Mouse (Mus musculus) spleen, postnatal 0 days (tissue): Measurements from ENCODE around the gene Hoxa7. TPM values are rescaled to one million over a fixed set of nuclear protein-coding genes. Genes with fewer than 3 reads are reported as not detected.

Experiments
- microRNA counts: library from miRNA; unstranded; fragments of <30 nt; microRNA quantifications from one replicate; lab custom pipeline; 2015
- polyA plus RNA-seq: library from polyadenylated mRNA; unstranded; fragments of >200 nt; fragmentation: Nextera tagmentation; extraction: Ambion mirVana; gene quantifications from 2 replicates; pipeline ENCODE4 v1.2.1, GENCODE M21; 2015

Gene Hoxa7
- polyA plus RNA-seq: 1.4 and 2.5 TPM in 2 replicates

DNA sequence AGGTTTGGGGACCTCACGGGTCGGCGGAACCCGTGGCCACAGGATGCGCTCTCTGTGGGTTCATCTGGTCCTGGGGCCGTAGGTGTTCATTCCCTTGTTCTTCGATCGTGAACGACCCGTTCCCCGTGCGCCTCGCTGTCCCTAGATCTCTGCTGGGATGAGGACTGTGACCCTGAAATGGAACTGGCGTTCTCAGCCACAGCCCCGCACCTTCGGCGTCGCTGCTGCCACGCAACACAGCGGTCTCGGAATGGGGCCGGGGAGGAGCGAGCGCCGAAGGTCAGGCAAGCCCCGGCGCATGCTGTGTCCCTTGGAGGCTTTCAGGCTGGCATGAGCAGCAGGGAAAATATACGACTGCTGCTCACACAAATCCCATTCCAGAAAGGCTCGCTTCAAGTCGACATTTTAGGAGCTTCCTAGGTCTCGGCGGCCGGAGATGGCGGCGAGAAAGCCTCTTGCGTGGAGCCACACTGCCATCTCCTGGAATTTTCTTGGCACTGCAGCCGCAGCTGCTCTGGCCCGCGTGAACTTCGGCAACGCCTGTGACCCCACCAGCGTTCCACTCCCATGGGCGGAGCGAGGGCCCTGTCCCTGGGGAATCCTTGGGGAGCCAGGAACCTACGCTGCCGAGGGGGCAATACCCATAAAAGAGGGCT is at the start of gene Hoxa7:
Gene Hoxa7 (minus strand): TSS at position 518 of the 656 bp plus-strand sequence.

DNA sequence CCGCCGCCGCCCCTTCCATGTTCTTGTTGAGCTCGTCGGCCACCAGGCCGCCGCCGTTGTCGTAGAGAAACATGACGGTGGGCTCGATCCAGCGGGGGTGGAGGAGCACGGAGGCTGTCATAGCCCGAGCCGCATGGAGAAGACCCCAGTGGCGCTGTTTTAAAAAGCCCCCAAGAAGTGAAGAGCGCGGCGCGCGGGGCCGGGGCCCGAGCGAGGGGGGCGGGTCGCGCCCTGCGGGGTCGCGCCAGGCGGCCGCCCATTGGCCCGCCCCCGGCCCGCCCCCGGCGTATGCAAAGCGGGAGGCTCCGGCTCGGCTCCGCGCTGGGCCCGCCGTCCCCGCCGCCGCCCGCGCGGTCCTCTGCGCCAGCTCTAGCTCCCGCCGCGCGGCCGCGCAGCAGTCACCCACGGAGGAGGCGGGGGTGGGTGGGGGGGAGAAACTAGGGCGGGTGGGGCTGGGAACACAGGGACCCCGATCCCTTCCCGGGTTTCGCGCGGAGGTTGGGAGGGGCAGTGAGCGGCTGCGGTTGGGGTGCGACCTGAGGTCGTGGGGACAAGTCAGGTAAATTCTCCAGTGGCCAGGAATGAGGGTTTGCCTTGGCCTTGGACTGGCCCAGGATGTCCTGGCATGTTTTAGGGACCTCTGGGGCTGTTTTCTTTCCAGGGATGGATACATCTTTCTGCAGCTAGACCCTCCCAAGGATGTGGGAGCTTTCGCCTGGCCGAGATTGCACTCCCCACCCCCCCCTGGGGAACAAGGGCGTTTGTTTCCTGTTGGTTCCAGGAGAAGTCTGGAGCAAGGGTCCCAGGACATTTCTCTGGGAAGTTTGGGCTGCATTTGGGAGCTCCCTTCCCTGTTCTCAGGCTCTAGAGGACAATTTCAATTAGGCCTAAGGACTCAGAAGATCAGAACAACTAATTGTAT is 39.3 kb upstream of the Hoxa7 start, which contains the start of gene Hoxa13:
Gene Hoxa13 (minus strand): TSS at position 227 of the 922 bp plus-strand sequence.

DNA sequence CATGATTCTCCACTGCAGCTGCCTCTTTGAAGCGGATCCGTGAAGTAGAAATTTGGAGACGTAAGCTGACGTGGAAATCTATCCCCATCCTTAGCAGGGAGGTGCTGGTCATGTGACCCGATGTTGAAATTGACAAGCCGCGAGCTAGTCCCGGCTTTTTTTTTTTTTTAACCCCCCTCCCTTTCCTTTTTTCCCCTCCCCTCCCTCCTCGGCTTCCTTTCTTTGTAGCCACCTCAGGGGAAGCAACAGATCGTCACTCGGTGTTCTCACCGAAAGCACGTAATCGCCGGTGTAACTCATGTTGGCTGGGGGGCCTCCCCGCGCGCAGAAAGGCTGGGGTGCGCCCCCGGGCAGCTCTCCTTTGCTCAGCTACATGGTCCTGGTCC is 24.1 kb upstream of the Hoxa7 start, which contains the start of gene Hoxa11:
Gene Hoxa11 (minus strand): TSS at position 54 of the 386 bp plus-strand sequence.

DNA sequence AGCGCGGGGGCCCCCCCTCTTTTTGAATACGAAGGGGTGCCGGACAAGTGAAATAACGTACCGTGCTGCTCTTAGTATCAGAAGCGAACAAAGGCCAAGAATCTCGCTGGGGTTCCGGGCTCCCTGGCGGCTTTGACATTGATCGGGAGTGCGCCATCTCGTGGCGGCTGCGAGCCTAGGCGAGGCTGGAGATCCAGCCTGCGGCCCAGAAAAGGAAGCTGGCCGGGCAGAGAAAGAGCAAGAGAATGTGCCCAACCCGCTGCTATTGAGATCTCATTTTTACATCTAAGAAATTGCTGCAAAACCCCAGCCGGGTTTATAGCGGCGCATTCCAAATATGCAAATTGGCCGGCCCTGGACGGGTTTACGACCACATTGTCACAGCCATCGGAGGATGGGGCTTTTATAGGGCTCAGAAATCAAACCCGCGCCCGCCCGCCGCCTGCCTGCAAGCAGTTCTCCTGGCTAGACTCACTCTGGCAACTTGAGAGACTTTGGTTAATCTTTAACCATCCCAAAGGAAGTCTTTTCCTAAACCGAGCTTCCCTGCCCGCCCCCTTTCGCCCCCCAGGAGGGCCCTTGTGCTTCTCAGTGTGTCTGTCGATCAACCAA is 18.8 kb upstream of the Hoxa7 start, which contains the start of gene Hoxa10:
Gene Hoxa10 (minus strand): TSS at position 466 of the 612 bp plus-strand sequence.

GRCm38 (mm10) chr6:52230516-52231165 is 9.0 kb upstream of the Hoxa7 start, which contains the start of gene Hoxa9:
Gene Hoxa9, minus strand, starts transcription at chr6:52231089.

DNA sequence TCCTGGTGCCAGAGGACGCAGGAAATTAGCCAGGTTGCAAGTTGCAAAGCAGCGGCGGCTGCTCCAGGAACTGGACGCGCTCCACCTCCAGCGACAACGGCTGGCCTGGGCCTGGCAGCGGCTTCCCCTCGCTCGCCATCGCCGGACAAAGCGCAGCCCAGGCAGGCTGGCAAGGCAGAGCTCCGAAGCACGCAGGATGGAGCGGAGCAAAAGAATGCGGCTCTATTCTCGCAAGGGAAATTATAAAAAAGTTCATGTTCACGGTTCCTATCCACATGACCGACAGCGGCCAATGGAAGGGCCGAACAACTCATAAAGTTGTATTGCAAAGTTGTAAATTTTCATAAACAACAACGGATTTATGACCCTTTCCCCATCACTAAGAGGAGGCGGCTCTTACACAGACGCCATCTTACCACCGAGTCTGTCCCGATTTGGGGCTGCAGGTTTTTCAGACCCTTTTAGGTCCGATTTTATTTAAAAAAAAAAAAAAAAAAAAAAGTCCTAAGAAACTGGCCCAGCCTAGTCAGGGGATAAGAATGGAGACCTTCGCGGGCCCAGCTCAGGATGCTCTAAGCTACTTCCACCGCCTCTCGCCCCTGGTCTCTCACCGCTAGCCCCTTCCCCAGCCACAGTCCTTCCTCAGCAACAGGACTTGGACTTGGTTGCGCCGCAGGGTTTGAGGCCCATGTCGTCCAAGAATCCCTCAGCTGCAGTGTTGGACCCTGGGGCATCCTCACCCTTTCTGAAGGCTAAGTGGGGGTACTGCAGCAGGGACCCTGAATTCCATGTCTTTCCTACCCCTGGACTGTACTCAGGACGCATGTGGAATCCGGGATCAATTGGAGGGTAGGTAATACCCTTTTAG is 8.3 kb downstream of the Hoxa7 start, which contains the start of the genes Hoxa3 and Gm28308:
Gene Hoxa3 (minus strand): TSS at position 218 of the 868 bp plus-strand sequence.
Gene Gm28308 (minus strand): TSS at position 221 of the 868 bp plus-strand sequence.

GRCm38 (mm10) chr6:52208072-52208867 is 13.4 kb downstream of the Hoxa7 start, which contains the start of gene Hoxa6:
Gene Hoxa6, minus strand, starts transcription at chr6:52208722.

DNA sequence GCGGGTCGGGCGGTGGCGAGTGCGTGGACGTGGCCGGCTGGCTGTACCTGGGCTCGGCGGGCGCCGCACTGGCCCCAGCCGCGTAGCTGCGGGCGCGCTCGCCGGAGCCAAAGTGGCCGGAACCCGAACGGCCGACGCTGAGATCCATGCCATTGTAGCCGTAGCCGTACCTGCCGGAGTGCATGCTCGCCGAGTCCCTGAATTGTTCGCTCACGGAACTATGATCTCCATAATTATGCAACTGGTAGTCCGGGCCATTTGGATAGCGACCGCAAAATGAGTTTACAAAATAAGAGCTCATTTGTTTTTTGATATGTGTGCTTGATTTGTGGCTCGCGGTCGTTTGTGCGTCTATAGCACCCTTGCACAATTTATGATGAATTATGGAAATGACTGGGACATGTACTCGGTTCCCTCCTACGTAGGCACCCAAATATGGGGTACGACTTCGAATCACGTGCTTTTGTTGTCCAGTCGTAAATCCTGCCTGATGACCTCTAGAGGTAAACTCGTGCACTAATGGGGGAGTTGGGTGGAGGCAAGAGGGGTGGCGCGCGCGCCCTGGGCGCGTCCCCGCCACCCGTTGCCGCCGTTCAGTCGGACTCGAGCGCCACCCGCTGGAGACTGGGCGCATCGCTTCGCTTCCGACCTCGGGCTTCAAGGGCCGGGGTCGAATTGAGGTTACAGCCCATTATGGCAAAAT is 17.5 kb downstream of the Hoxa7 start, which contains the start of gene Hoxa5:
Gene Hoxa5 (minus strand): TSS at position 538 of the 703 bp plus-strand sequence.

GRCm38 (mm10) chr6:52190906-52191810 is 30.5 kb downstream of the Hoxa7 start, which contains the start of gene Hoxa4:
Gene Hoxa4, minus strand, starts transcription at chr6:52191753.

DNA sequence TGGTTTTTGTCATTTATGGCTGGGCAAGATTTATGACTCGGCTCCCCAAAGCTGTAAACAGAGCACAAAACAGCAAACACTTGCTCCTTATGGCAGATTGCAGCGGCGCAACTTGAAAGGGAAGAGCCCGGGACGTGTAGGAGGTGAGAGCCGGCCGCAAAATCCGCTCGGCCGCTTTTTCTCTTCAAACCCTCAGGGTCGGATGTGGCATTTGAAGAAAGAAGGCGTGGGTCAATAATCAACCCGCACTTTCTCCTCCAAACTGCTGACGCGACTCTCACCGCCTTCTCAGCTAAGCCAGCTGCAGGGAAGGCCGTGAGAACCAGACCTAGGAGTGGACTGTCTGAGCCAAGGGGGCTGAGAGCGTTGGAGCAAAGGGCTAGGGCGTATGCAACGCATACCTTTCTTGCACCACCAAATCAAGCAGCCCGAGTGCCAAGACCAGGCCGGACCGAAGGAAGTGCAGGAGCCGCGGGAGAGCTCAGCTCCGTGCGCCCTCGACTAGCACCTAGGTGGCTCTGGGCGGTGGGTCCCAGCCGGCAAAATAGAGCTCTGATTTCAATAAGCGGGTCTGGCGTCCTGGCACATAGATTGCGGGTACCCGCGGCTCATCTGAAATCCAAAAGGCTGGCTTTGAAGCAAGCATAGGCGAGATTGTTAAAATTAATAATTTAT is 44.5 kb downstream of the Hoxa7 start, which contains the start of gene 5730596B20Rik:
Gene 5730596B20Rik (plus strand): TSS at position 438 of the 675 bp plus-strand sequence.

DNA sequence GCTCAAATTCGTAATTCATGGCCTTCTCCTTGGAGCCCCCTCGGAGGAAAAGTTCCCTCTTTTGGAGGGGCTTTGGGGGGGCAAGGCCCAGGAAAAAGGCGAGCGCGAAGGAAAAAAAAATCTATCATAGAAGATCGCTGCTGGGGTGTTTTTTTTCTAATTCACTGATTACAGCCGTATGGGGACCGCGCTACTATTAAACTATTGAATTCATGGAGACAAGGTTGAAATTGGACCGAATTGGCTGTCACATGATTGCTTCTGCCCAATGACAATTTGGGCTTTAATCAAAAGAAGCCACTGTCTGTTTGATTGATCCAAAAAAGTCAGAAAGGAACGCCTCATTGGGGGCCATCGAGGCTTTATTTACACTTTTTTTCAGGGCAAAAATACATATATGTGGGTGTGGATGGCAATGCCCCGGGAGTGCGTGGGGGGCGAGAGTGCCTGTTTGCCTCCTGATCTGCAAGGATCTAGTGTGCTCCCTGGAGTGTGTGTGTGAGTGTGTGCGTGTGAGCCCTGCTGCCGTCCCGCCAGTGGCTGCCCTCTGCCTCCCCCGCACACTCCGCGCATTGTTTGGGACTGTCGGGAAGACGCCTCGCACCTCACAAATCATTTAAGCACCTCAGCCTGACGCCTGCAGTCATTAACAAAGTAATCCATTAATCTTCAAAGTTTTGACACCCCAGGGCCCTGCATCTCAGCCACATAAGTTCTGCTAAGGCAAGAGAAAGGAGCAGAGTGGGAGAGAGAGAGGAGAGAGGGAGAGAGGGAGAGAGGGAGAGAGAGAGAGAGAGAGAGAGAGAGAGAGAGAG is 56.8 kb downstream of the Hoxa7 start, which contains the start of gene Hoxa2:
Gene Hoxa2 (minus strand): TSS at position 206 of the 815 bp plus-strand sequence.

MicroRNAs within 50 kb of the gene (microRNA counts, 519-probe panel; counts per million panel counts)
- 88.3 counts per million for microRNA mmu-miR-196b (lab: Ali Mortazavi, UCI)

Other genes starting within 250 kb of the Hoxa7 start
- 33.6 and 44.8 TPM in 2 replicates for gene Skap2, start 209.3 kb downstream of the Hoxa7 start, polyA plus RNA-seq
- 0.17 and 0.32 TPM in 2 replicates for gene Hoxa1, start 63.5 kb downstream of the Hoxa7 start, polyA plus RNA-seq
- 0.43 and 0.64 TPM in 2 replicates for gene Hoxa2, start 57.0 kb downstream of the Hoxa7 start, polyA plus RNA-seq
- gene 5730596B20Rik, start 44.4 kb downstream of the Hoxa7 start, polyA plus RNA-seq: 0.11 and 0.13 TPM in 2 replicates
- 0.23 and 0.25 TPM in 2 replicates for gene Hoxa4, start 30.1 kb downstream of the Hoxa7 start, polyA plus RNA-seq
- gene Hoxa5, start 17.3 kb downstream of the Hoxa7 start, polyA plus RNA-seq: 1.5 and 2.4 TPM in 2 replicates
- gene Hoxa6, start 13.1 kb downstream of the Hoxa7 start, polyA plus RNA-seq: 0.19 TPM in 1 of 2 replicates, not detected in the other
- 0.49 and 0.56 TPM in 2 replicates for gene Hoxa3, start 8.5 kb downstream of the Hoxa7 start, polyA plus RNA-seq
- gene Gm28308, start 8.5 kb downstream of the Hoxa7 start, polyA plus RNA-seq: not detected in 2 replicates
- gene Hoxa9, start 9.2 kb upstream of the Hoxa7 start, polyA plus RNA-seq: 0.46 and 0.52 TPM in 2 replicates
- gene Hoxa10, start 19.0 kb upstream of the Hoxa7 start, polyA plus RNA-seq: 0.10 and 0.11 TPM in 2 replicates
- not detected in 2 replicates for gene Hoxa11, start 24.0 kb upstream of the Hoxa7 start, polyA plus RNA-seq
- not detected in 2 replicates for gene Hoxa13, start 39.0 kb upstream of the Hoxa7 start, polyA plus RNA-seq
- gene Evx1, start 91.6 kb upstream of the Hoxa7 start, polyA plus RNA-seq: not detected in 2 replicates